Mouse (Mus musculus) liver, postnatal 0 days (tissue): ENCODE results near the gene Lamc1.
"Not testable (repeated sequence)": the region's sequence is repeated elsewhere in the genome, so short reads cannot be mapped to it uniquely, and the experiment has no call there.

Experiments used
- CTCF ChIP-seq: sonication (generic); IDR thresholded peaks from 2 replicates; pipeline ENCODE4 v1.5.1; 2016; ENCODE audit warnings: antibody characterized with exemption, low read depth
- EP300 ChIP-seq: IDR thresholded peaks from 2 replicates; pipeline ENCODE4 v1.6.1; 2016; ENCODE audit warnings: antibody characterized with exemption, low read depth, mild to moderate bottlenecking

DNA sequence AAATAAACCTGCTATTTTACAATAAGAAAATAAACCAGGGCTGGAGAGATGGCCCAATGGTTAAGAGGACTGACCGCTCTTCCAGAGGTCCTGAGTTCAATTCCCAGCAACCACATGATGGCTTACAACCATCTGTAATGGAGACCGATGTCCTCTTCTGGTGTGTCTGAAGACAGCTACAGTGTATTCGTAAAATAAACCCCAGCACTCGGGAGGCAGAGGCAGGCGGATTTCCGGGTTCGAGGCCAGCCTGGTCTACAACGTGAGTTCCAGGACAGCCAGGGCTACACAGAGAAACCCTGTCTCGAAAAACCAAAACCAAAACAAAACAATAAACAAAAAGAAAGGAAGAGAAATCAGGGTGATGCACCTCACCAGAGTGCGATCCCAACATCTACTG, 2.9 kb upstream of the Lamc1 start:
- not testable (repeated sequence) for TF ChIP-seq CTCF, EP300
